In the genomic region with DNA sequence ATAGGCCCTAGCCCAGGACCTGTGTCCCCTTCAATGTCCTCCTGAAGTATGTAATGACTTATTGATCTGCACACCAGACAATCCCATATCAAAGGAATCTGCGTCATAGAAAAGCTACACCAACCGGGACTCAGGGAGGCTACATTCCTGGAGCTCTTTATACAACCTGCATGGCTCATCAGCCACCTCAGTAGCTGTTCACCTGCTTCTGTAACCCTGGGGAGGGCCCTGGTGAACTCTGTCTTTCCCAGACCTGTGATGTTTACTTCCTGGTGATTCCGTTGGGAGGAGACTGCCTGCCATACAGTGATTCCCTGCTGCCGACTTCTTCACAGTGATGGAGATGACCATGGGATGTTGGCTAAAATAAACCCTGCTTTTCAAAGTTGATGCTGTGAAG, we compare ENCODE assay signal across 31 mouse cellular contexts. TPM values are rescaled to one million over a fixed set of nuclear protein-coding genes. Genes with fewer than 3 reads are reported as not detected.
"Had no signal": no experiment of that assay in that cellular context is flagged by ENCODE, and none has a peak within 500 bp of the region (broad histone marks: within the 10 kb centered on the region; RNA-seq: fewer than 3 reads in every experiment).

No protein-coding gene starts in this region.

- H3K4me3 ChIP-seq: gastrocnemius, adult 2 months; heart, adult 2 months; heart, embryonic 13.5 days; heart, embryonic 15.5 days; hindbrain, embryonic 10.5 days; hindbrain, embryonic 12.5 days; layer of hippocampus, adult 2 months; left cerebral cortex, adult 2 months; limb, embryonic 10.5 days; limb, embryonic 12.5 days; liver, embryonic 13.5 days; liver, embryonic 15.5 days had no signal

- H3K27me3 ChIP-seq: heart, embryonic 15.5 days; hindbrain, embryonic 12.5 days; limb, embryonic 12.5 days; liver, embryonic 13.5 days had no signal

- H3K9me3 ChIP-seq: heart, embryonic 13.5 days; heart, embryonic 15.5 days; hindbrain, embryonic 10.5 days; hindbrain, embryonic 12.5 days; limb, embryonic 10.5 days; limb, embryonic 12.5 days; liver, embryonic 13.5 days; liver, embryonic 15.5 days had no signal

- H3K4me1 ChIP-seq: heart, embryonic 13.5 days; heart, embryonic 15.5 days; hindbrain, embryonic 10.5 days; hindbrain, embryonic 12.5 days; limb, embryonic 10.5 days; limb, embryonic 12.5 days; liver, embryonic 13.5 days; liver, embryonic 15.5 days had no signal

- H3K27ac ChIP-seq: gastrocnemius, adult 2 months; heart, adult 2 months; heart, embryonic 13.5 days; heart, embryonic 15.5 days; hindbrain, embryonic 10.5 days; hindbrain, embryonic 12.5 days; hindbrain, embryonic 14.5 days; layer of hippocampus, adult 2 months; left cerebral cortex, adult 2 months; limb, embryonic 10.5 days; limb, embryonic 12.5 days; liver, embryonic 13.5 days; liver, embryonic 15.5 days had no signal

- H3K36me3 ChIP-seq: heart, embryonic 13.5 days; heart, embryonic 15.5 days; hindbrain, embryonic 10.5 days; hindbrain, embryonic 12.5 days; limb, embryonic 10.5 days; limb, embryonic 12.5 days; liver, embryonic 13.5 days; liver, embryonic 15.5 days had no signal

- H3K4me2 ChIP-seq: heart, embryonic 11.5 days; heart, embryonic 13.5 days; heart, embryonic 15.5 days; hindbrain, embryonic 12.5 days; hindbrain, embryonic 14.5 days; limb, embryonic 12.5 days; liver, embryonic 11.5 days; liver, embryonic 13.5 days; liver, embryonic 15.5 days had no signal

- ATAC-seq: hindbrain, embryonic 16.5 days; inflammation-experienced regulatory T-cells, adult 6 months had no signal

- H3K9ac ChIP-seq: heart, embryonic 13.5 days; heart, embryonic 15.5 days; hindbrain, embryonic 12.5 days; hindbrain, embryonic 14.5 days; limb, embryonic 12.5 days; liver, embryonic 13.5 days; liver, embryonic 15.5 days had no signal

- DNase-seq: gastrocnemius, adult 2 months; gastrocnemius, postnatal 10 days; gastrocnemius, postnatal 25 days; heart, postnatal 14 days; heart, postnatal 36 days; kidney, adult 18-20 months; kidney, adult 8-10 months; kidney, postnatal 10 days; kidney, postnatal 4 days; liver; liver, embryonic 13.5 days had no signal

RNA-seq across cellular contexts. Expression of a gene that starts 17.2 kb away (rescaled TPM):
- polyA plus RNA-seq: frontal cortex, adult 2 months; heart, adult 2 months; heart, embryonic 11.5 days; heart, embryonic 13.5 days; heart, embryonic 15.5 days; heart, postnatal 0 days; hindbrain, embryonic 10.5 days; hindbrain, embryonic 12.5 days; hindbrain, embryonic 14.5 days; hindbrain, embryonic 16.5 days; inflammation-experienced regulatory T-cells, adult 6 months; kidney, embryonic 14.5 days; kidney, embryonic 16.5 days; limb, embryonic 10.5 days; limb, embryonic 12.5 days; limb, embryonic 14.5 days; liver, embryonic 11.5 days; liver, embryonic 13.5 days; liver, embryonic 15.5 days had no signal
